Mouse (Mus musculus): ENCODE data around the gene Ccdc40. TPM values are rescaled to one million over a fixed set of nuclear protein-coding genes. Genes with fewer than 3 reads are reported as not detected.

Ccdc40 gene
- polyA plus RNA-seq, 1 experiment = 0.47 TPM

- TF ChIP-seq POLR2A (IDR thresholded peaks at IDR 0.05; ENCODE audit: low read depth, low read length) = no peak
- no peak for TF ChIP-seq CTCF (IDR thresholded peaks at IDR 0.05; ENCODE audit: extremely low read depth, insufficient read depth, insufficient read length, insufficient replicate concordance)
- no peak overlapping the region for H3K27ac ChIP-seq (ENCODE audit: insufficient read depth, low read length)
- WGBS = 79% methylated on average over 10 of the region's 10 CpGs
- DNase-seq (ENCODE audit: low read depth in 1 of 2, low spot score in 2 of 2) = no peak
- no peak overlapping the region for H3K4me3 ChIP-seq (ENCODE audit: extremely low read depth, insufficient read depth, insufficient read length)
- no peaks in the 10 kb centered on the region for H3K27me3 ChIP-seq (ENCODE audit: control insufficient read depth, insufficient read depth, low read length)
- peaks cover 17% of the 10 kb centered on the region; the same call in 1 of the 2 replicates for H3K4me1 ChIP-seq (ENCODE audit: control insufficient read depth, insufficient read depth, insufficient read length)
- H3K36me3 ChIP-seq (ENCODE audit: control insufficient read depth, insufficient read depth, low read length) = no peaks in the 10 kb centered on the region
These were observed 40.6 kb upstream of the Ccdc40 start for GRCm38 (mm10) chr11:119187800-119188197.

- H3K36me3 ChIP-seq (ENCODE audit: control insufficient read depth, insufficient read depth, low read length) = no peaks in the 10 kb centered on the region
- H3K4me1 ChIP-seq (ENCODE audit: control insufficient read depth, insufficient read depth, insufficient read length) = peaks cover 17% of the 10 kb centered on the region; the same call in 1 of the 2 replicates
- no peak overlapping the region for H3K27ac ChIP-seq (ENCODE audit: insufficient read depth, low read length)
- DNase-seq (ENCODE audit: low read depth in 1 of 2, low spot score in 2 of 2) = no peak
- 78% methylated on average over 6 of the region's 6 CpGs for WGBS
- H3K4me3 ChIP-seq (ENCODE audit: extremely low read depth, insufficient read depth, insufficient read length) = no peak overlapping the region
- no peaks in the 10 kb centered on the region for H3K27me3 ChIP-seq (ENCODE audit: control insufficient read depth, insufficient read depth, low read length)
- TF ChIP-seq POLR2A (IDR thresholded peaks at IDR 0.05; ENCODE audit: low read depth, low read length) (no peak), CTCF (IDR thresholded peaks at IDR 0.05; ENCODE audit: extremely low read depth, insufficient read depth, insufficient read length, insufficient replicate concordance) (no peak)
These were observed 40.0 kb upstream of the Ccdc40 start for GRCm38 (mm10) chr11:119188389-119188788.

- WGBS = 91% methylated on average over 3 of the region's 3 CpGs
- no peak overlapping the region for H3K27ac ChIP-seq (ENCODE audit: insufficient read depth, low read length)
- DNase-seq (ENCODE audit: low read depth in 1 of 2, low spot score in 2 of 2) = no peak
- no peaks in the 10 kb centered on the region for H3K27me3 ChIP-seq (ENCODE audit: control insufficient read depth, insufficient read depth, low read length)
- no peak overlapping the region for H3K4me3 ChIP-seq (ENCODE audit: extremely low read depth, insufficient read depth, insufficient read length)
- H3K36me3 ChIP-seq (ENCODE audit: control insufficient read depth, insufficient read depth, low read length) = no peaks in the 10 kb centered on the region
- TF ChIP-seq POLR2A (IDR thresholded peaks at IDR 0.05; ENCODE audit: low read depth, low read length) = no peak
- no peak for TF ChIP-seq CTCF (IDR thresholded peaks at IDR 0.05; ENCODE audit: extremely low read depth, insufficient read depth, insufficient read length, insufficient replicate concordance)
- peaks cover 14% of the 10 kb centered on the region; the same call in 1 of the 2 replicates for H3K4me1 ChIP-seq (ENCODE audit: control insufficient read depth, insufficient read depth, insufficient read length)
These were observed 39.1 kb upstream of the Ccdc40 start for GRCm38 (mm10) chr11:119189319-119189718.

- Histone ChIP-seq H3K27ac (ENCODE audit: insufficient read depth, low read length) (no peak overlapping the region), H3K27me3 (ENCODE audit: control insufficient read depth, insufficient read depth, low read length) (no peaks in the 10 kb centered on the region), H3K4me1 (ENCODE audit: control insufficient read depth, insufficient read depth, insufficient read length) (peaks cover 14% of the 10 kb centered on the region; the same call in 1 of the 2 replicates), H3K4me3 (ENCODE audit: extremely low read depth, insufficient read depth, insufficient read length) (no peak overlapping the region), H3K36me3 (ENCODE audit: control insufficient read depth, insufficient read depth, low read length) (no peaks in the 10 kb centered on the region)
- DNase-seq (ENCODE audit: low read depth in 1 of 2, low spot score in 2 of 2) = peak; percentile 33 to 65
- TF ChIP-seq POLR2A (IDR thresholded peaks at IDR 0.05; ENCODE audit: low read depth, low read length) = no peak
- TF ChIP-seq CTCF (IDR thresholded peaks at IDR 0.05; ENCODE audit: extremely low read depth, insufficient read depth, insufficient read length, insufficient replicate concordance) = peak; percentile 78; the same call in 1 of the 2 replicates
- WGBS = 2% methylated on average over 11 of the region's 11 CpGs
These were observed 37.9 kb upstream of the Ccdc40 start for GRCm38 (mm10) chr11:119190498-119190897.

GRCm38 (mm10) chr11:119191606-119192081, 36.7 kb upstream of the Ccdc40 start:
- no peak for DNase-seq (ENCODE audit: low read depth in 1 of 2, low spot score in 2 of 2)
- Histone ChIP-seq H3K36me3 (ENCODE audit: control insufficient read depth, insufficient read depth, low read length) (no peaks in the 10 kb centered on the region), H3K27me3 (ENCODE audit: control insufficient read depth, insufficient read depth, low read length) (no peaks in the 10 kb centered on the region), H3K4me1 (ENCODE audit: control insufficient read depth, insufficient read depth, insufficient read length) (peaks cover 14% of the 10 kb centered on the region; the same call in 1 of the 2 replicates), H3K4me3 (ENCODE audit: extremely low read depth, insufficient read depth, insufficient read length) (no peak overlapping the region), H3K27ac (ENCODE audit: insufficient read depth, low read length) (no peak overlapping the region)
- TF ChIP-seq CTCF (IDR thresholded peaks at IDR 0.05; ENCODE audit: extremely low read depth, insufficient read depth, insufficient read length, insufficient replicate concordance) (no peak), POLR2A (IDR thresholded peaks at IDR 0.05; ENCODE audit: low read depth, low read length) (no peak)
- WGBS = 34% methylated on average over 9 of the region's 9 CpGs

- H3K4me3 ChIP-seq (ENCODE audit: extremely low read depth, insufficient read depth, insufficient read length) = no peak overlapping the region
- H3K36me3 ChIP-seq (ENCODE audit: control insufficient read depth, insufficient read depth, low read length) = no peaks in the 10 kb centered on the region
- H3K27ac ChIP-seq (ENCODE audit: insufficient read depth, low read length) = no peak overlapping the region
- WGBS = 88% methylated on average over 5 of the region's 5 CpGs
- DNase-seq (ENCODE audit: low read depth in 1 of 2, low spot score in 2 of 2) = no peak
- peaks cover 14% of the 10 kb centered on the region; the same call in 1 of the 2 replicates for H3K4me1 ChIP-seq (ENCODE audit: control insufficient read depth, insufficient read depth, insufficient read length)
- no peaks in the 10 kb centered on the region for H3K27me3 ChIP-seq (ENCODE audit: control insufficient read depth, insufficient read depth, low read length)
- TF ChIP-seq POLR2A (IDR thresholded peaks at IDR 0.05; ENCODE audit: low read depth, low read length) (no peak), CTCF (IDR thresholded peaks at IDR 0.05; ENCODE audit: extremely low read depth, insufficient read depth, insufficient read length, insufficient replicate concordance) (no peak)
These were observed 36.2 kb upstream of the Ccdc40 start for GRCm38 (mm10) chr11:119192176-119192575.

- 88% methylated on average over 9 of the region's 9 CpGs for WGBS
- peaks cover 13% of the 10 kb centered on the region; the same call in 1 of the 2 replicates for H3K4me1 ChIP-seq (ENCODE audit: control insufficient read depth, insufficient read depth, insufficient read length)
- no peak overlapping the region for H3K27ac ChIP-seq (ENCODE audit: insufficient read depth, low read length)
- H3K36me3 ChIP-seq (ENCODE audit: control insufficient read depth, insufficient read depth, low read length) = no peaks in the 10 kb centered on the region
- no peak for TF ChIP-seq CTCF (IDR thresholded peaks at IDR 0.05; ENCODE audit: extremely low read depth, insufficient read depth, insufficient read length, insufficient replicate concordance)
- no peak for TF ChIP-seq POLR2A (IDR thresholded peaks at IDR 0.05; ENCODE audit: low read depth, low read length)
- no peaks in the 10 kb centered on the region for H3K27me3 ChIP-seq (ENCODE audit: control insufficient read depth, insufficient read depth, low read length)
- H3K4me3 ChIP-seq (ENCODE audit: extremely low read depth, insufficient read depth, insufficient read length) = no peak overlapping the region
- no peak for DNase-seq (ENCODE audit: low read depth in 1 of 2, low spot score in 2 of 2)
These were observed 35.8 kb upstream of the Ccdc40 start for GRCm38 (mm10) chr11:119192605-119193004.
